Mouse (Mus musculus): ENCODE measurements around the gene Rsph14. TPM values are rescaled to one million over a fixed set of nuclear protein-coding genes. Genes with fewer than 3 reads are reported as not detected.

The Rsph14 gene
- total RNA-seq, 2 experiments from 2014 or later, result 0.28 TPM; not detected in 1

DNA sequence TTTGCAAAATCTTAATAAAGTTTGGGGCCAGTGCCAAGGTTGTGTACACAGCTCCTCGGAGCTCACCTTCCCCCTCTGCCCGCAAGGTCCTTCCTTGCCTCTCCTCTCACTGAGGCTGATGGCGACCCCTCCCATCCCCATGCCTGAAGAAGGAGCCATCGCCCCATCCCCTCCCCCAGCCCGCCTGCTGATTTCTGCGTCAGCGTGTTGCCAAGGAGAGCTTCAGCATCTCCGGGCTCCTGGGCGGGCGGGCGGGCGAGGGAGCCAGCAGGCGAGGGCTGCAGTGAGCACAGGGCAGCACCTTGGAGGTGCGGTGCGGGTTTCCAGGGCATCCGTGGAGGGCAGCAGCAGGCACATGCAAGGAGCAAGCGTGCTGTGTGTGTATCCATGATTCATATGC is 37.0 kb downstream of the Rsph14 start:
- peak; percentile 40 to 46 for DNase-seq (ENCODE audit: low spot score in 2 of 2)

DNA sequence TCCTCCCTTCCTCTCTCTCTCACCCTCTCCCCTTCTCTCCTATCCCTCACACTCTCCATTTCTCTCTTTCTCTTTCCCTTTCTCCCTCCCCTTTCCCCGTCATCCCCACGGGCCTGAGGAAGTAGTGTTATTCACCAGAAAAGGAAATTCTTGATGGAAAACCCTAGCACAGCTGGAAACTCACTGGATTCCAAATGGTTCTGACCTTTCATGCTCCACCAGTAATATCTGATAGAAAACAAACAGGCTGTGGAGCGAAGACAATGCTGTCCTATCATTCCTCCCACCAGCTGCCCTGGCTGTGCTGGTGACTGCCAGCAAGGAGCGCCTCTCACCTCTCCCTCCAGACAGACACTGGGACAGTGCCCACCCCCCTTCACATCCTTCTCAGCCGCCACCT is 37.5 kb downstream of the Rsph14 start:
- DNase-seq (ENCODE audit: low spot score in 2 of 2), result no peak

DNA sequence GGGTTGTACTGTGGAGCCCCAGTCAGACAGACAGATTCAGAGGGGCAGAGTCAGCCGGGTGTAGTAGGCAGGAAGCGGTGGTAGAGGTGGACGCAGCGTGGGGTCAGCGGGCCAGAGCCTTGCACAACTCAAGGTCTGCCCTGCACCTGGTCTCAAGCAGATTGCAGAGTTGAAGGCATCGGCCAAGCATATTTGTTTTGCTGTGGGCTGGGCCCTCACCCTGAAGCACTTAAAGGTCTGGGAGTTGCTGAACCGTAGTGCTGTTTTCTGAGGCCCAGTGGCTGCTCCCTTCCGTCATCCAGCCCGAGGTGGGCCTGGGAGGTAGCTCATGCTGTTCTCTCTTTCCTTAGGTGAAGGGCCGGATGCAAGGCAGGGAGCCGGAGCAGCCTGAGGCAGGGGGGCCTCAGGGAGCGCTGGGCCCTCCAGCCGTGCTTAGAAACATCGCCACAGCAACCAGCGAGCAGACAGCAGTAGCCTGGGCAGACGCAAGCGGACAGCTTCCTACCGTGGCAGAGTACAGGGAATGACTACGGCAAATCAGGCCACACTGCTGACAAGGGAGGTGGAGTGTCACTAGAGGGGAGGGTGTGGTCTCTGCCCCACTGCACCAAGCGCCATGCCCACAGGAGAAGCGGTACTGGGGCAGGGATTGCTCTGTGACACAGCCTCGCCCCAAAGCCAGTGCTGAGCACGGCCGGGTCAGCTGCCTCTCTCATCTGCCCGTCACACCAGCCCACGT is 41.6 kb downstream of the Rsph14 start:
- DNase-seq (ENCODE audit: low spot score in 2 of 2), result no peak

DNA sequence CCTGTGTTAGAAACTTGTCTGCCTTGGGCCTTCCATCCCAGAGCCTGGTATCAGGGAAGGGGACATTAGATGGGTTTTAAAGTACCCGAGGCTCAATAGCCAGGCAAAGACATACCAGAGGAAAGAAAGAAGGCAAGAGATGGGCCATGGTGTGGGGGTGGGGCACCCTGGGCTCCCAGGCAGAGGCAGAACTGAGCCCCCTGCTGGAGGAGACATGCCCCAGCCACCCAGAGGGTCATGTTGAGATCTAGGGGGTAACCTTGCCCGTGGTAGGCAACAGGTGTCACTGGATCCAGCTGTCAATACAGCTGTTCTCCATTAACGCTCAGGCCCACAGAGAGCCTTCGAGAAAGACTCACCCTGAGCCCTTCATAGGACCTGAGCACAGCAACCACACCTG is 42.6 kb downstream of the Rsph14 start:
- DNase-seq (ENCODE audit: low spot score in 2 of 2), result no peak

DNA sequence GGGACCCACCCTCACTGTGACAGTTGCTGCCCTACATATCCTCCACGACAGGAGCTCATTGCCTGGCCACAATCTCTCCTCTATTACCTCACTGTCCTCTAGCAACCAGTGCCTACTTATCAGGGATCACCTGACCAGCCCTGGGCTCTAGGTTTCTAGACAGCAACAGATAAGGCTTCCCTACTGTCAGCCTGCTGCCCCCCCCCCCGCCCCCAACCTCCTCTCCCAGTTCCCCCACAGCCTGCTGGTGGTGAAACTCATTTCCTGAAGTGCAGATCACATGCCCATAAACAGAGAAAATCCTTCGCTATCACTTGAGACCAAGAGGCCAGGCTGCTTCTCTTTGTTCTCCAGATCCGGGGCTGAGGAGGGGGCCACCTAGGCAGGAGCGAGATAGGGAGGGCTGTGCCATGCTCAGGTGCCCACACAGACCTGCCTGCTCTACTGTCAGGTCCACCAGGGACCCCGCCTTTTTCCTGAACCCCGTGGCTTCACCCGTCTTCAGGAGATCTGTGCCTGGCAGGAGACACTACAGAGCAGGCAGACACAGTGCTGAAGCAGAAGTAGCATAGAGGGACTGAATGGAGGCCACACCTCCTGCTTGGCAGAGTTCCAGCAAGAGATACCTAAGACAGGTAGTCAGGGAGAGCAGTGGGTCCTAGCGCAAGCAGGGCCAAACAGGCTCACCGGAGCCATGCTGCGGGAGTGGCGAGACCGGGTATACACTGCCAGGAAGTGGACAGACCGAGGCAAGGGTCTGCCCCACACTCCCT is 44.5 kb downstream of the Rsph14 start:
- no peak for DNase-seq (ENCODE audit: low spot score in 2 of 2)

DNA sequence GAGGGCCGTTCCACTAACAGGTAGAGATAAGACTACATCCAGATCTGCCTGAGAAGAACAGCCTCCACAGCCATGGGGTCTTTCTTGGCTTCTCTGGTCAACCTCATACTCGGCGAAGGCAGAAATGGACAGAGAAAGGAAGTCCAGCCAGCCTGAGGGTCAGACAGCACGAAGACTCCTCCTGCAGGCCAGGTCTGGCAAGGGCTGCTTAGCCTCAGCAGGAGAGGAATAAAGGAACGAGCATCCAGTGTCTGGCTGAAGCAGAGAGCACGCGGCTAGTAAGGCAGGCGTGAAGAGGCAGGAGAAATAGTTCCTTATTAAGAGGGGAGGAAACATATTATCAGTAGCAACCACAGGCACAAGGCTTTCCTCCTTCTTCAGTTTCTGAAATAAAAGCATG is 49.2 kb downstream of the Rsph14 start:
- no peak for DNase-seq (ENCODE audit: low spot score in 2 of 2)

DNA sequence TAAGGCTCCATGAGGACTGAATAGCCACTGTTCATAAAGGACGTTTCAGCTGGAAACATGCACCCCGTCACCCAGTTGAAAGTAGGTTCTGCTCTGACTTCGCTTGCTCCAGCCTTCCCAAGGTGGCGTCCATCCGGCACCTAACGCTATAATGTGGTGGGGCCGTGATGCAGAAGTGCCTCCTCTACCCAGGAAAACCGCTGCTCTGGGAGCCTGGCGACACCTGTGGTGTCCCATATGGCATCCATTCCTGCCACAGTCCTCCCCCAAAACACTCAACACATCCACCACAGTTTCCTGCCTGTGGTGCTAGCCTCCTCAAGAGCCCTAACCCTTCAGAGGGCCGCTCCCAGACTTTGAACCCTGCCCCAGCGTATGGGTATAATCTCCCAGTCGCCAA is 51.2 kb downstream of the Rsph14 start:
- DNase-seq (ENCODE audit: low spot score in 2 of 2), result no peak

DNA sequence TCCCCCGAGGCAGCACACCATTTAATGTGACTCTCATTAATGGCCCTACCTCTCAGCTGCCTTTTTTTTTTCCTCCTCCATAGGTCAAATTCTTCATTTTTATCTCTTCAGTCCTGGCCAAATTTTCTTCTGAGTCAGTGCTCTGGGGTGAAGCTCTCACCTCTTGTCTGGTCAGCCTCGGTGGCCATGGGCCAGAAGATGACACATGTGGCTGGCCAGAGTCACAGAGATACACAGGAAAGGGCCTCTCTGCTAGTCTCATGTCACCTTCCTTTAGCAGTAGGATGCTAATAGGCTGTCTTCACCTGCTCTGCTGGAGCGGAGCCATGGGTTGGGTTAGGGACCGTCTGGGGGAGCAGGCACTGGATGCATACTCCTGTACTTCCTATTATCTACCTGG is 54.3 kb downstream of the Rsph14 start:
- DNase-seq (ENCODE audit: low spot score in 2 of 2), result no peak

DNA sequence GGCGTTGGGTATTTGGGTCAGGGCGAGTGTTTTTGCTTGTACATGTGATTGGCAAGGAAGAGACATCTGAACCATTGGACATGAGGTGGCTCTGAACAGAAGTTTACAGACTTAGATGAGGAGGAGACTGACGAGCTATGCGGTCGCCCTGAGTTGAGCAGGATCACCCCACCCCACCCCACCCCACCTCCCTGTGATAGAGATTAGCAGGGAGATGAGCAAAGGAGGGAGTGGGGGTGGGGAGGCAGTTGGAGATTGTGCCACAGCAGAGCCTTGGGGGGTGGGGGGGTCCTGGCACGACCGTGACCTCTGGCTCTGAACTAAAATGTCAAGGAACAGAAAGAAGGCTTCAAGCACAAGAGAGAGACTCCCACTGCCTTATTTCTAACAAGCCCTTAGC is 56.0 kb downstream of the Rsph14 start:
- no peak for DNase-seq (ENCODE audit: low spot score in 2 of 2)

DNA sequence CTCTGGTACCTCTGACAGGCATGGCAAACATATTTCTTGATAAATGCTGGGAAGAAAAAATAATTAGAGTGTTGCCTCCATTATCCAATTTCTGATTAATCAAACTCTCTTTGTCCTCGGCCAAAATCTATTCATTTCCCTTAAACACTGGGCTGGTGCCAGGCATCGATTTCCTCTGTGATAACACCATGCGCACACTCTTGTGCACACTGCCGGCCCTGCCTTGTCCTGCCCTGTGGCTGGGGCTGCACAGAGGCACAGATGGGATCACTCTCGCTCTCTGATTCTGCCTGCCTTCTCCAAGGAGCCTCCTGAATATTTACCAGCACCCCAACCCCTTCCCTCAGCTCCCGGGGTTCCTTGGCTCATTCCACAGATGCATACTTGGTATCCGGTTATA is 56.8 kb downstream of the Rsph14 start:
- no peak for DNase-seq (ENCODE audit: low spot score in 2 of 2)

DNA sequence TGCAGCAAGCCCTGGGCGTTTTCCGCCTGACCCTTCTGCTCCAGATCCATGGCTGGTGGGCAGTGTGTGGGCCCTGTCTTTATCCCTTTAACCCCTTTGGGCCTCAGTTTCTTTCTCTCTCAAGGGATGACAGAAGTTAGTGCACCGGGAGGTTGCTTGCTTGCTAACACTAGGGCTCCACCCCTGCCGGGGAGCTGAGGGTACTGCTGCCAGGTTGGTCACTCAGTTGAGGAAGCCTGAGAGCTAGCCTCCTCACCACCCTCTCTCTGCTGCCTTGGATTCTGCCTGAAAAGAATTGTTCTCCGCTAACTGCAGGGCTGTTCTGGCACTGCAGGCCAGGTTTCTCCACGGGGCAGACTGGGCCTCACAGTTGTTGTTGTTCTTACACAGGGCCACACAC is 59.4 kb downstream of the Rsph14 start:
- no peak for DNase-seq (ENCODE audit: low spot score in 2 of 2)

DNA sequence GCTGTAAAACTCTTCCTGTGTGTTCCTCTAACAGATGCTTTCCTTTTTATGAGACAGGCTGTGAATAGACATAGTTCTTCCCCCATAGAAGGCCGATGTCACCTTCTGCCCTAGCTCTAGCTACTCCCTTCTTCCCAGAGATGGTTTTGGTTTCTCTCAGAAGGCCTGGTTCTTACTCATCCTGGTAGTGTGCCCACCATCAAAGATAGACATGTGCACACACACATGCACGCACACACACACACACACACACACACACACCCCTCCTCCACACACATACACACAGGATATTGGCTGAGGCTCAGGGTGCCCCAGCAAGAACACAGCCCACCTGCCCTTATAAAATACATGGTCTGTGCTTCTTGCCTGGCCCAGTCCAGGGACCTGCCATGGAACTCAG is 63.1 kb downstream of the Rsph14 start:
- DNase-seq (ENCODE audit: low spot score in 2 of 2), result no peak

DNA sequence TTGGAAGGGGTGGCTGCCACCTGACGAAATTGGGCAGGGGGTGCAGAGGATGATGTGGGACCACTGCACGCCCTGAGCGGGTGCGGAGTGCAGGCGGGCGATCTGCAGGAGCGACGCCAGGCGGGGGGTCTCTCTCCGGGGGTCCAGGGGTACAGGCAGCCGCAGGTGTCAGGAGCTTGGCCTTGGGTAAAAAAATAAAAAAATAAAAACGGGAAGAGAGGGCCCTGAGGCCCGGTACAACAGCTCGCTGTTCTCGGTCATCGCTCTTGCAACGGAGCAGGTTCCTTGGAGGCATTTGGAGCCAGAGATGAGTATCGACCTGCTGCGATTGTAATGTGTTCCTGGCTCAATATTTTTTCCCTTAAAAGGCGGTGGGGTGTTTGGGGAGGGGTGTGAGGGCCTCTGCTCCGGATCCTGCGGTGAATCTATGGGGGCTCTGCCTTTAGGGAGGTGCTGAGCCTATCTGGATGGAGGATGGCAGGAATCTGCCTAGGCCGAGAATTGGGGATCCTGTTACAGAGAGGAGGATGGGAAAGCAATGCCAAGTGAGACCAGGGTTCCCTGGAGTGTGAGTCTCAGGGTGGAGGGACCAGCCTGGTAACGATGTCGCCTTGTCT is 64.6 kb downstream of the Rsph14 start:
- peak in 1 of 2 experiments; percentile 25 for DNase-seq (ENCODE audit: low spot score in 2 of 2)

DNA sequence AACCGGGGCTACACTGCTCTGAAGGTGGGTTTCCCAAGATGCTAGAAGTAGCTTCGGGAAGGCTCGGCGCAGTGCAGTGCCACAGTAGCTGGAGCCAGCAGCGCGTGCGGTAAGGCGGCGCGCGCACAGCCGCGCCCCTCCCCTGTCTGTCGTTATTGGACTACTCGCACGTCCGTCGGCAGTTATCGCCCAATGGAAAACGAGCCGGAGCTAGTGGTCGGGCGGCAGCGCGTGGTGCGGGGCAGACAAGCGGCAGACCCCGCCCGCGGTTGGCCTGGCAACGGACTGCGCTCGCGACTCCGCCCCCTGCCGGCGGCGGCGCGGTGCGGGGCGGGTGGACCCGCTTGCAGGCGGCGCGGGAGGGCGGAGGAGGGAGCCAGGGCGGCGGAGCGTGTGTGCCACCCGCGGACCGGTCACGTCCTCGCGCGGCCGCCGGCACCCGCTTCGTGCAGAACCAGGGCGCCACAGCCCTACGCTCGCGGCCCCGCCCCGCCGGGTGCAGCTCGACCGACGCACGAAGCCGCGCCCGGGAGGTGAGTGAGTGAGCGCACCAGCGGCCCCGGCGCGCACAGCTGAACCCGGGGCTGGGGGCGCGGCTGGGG is 65.4 kb downstream of the Rsph14 start, which contains the start of gene Gnaz:
TSS of gene Gnaz (plus strand) at position 328 of the 602 bp plus-strand sequence.
- DNase-seq (ENCODE audit: low spot score in 2 of 2), result peak; percentile 99 to 100

DNA sequence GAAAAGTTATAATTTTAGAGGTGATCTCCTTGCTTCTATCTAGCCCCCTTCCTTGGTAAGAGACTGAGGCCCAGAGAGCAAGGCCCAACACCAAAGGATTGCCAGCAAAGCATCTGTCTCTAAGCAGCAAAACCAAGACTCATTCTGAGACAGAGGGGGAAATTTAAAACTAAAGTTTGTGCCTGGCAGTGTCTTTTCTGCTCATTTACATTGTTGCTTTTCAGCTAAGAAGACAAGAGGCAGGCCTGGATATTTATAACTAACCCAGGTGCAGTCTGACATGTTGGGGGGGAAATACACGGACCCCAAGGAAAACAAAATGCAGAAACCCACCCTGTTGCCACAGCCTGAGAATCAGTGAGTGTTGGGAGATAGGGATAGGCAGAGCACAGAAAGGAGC is 68.0 kb downstream of the Rsph14 start:
- DNase-seq (ENCODE audit: low spot score in 2 of 2), result no peak

DNA sequence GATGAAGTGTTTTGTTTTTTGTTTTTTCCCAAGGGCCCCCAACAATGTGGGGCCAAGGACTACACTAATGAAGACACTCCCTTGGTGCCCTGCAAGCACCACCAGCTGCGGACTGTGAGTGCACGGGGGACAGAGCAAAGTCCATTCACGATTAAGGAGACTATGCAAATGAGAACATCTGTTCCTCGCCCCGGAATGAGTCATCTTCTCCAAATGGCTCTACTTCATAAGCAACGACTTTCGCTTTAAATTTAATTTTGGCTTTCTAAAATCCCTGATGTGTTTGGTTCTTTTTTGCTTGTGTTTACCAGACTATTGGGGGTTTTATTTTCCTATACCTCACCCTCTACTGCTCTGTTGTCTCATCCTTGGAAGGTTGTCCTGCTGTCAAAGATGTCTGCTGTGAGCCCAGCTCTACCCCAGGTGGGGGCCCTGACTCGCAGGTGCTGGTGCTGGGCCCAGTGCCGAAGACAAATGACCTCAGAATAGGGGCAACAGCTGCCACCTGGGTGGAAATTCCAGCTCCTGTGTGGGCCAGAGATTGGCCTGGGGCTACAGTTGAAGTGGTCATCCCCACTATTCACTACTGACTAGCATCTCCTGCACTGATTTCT is 79.4 kb downstream of the Rsph14 start:
- peak; percentile 58 to 71 for DNase-seq (ENCODE audit: low spot score in 2 of 2)

DNA sequence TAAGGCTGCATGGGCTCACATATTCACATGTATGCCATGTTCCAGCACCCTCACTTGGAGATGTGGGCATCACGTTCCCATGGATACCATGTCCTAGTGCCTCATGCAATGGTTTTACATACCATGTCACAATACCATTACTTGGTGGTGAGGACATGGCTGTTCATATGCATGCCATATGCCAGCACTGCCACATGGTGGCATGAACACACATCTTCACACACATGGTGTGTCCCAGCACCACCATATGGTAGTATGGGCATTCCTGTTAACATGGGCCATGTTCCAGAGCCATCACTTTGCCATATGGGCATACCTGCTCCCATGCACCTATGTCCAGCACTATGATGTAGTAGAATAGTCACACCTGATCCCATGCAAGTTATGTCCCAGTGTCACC is 91.6 kb downstream of the Rsph14 start:
- DNase-seq (ENCODE audit: low spot score in 2 of 2), result no peak

DNA sequence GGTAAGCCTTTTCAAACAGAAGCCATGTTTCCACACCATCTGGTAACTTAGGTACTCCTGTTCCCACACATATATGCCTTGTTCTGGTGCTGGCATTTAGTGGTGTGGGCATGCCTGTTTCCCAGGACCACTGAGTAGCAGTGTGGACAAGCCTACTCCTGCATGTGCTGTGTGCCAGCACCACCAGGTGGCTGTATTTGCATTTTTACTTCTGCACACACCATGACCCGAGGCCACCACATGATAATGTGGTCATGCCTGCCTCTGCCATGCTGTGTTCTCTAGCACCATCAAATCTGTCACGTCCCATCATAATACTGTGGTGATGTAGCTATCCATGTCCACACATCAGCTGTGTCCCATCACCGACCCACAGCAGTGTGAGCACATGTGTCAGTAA is 93.1 kb downstream of the Rsph14 start:
- DNase-seq (ENCODE audit: low spot score in 2 of 2), result no peak

DNA sequence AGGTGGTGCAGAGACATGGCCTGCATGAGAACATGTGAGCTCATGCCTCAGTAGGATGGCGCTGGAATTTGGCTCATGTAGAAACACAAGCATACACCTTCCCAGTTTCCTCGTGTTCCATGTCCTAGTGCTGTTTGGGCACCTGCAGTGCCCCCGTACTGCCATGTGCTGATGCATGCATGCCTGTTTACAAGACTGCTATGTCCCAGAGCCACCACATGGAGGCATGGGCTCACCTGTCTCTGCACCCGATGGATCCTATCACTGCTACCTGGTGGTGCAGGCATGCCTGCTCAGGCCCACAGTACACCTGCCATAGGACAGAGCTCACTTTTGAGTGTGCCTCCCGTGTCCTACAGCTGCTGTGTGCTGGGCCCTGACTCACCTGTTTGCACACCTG is 94.0 kb downstream of the Rsph14 start:
- no peak for DNase-seq (ENCODE audit: low spot score in 2 of 2)

DNA sequence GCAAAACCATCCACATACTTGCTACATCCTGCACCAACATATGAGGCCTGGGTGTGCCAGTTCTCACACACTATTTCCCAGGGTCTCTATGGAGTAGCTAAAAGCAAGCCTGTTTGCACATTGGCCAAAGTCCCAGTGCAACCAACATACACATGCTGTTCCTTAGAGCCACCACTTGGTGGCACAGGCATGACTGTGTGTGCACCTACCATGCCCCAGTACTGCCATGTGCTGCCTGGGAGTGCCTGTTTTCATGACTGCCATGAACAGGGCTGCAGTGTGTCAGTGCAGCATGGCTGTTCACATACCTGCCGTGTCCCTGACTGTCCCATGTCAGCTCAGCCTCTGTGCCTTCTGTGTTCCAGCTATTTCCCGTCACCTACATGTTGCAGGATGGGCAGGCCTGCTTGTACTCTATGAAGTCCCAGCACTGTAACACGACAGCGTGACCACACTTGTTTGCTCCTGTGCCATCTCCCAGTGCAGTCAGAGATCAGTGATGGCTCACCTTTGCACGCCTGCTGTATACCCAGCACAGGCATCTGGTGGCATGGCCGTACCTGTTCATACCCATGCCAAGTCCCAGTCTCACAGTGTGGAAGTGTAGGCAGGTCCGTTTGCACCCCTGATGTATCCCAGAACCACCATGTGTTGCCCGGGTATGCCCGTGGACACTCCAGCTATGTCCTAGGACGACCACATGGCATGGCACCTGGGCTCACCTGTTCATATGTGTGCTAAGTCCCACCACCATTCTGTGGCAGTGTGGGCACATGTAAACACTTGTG is 95.2 kb downstream of the Rsph14 start:
- DNase-seq (ENCODE audit: low spot score in 2 of 2), result peak; percentile 39 to 45

DNA sequence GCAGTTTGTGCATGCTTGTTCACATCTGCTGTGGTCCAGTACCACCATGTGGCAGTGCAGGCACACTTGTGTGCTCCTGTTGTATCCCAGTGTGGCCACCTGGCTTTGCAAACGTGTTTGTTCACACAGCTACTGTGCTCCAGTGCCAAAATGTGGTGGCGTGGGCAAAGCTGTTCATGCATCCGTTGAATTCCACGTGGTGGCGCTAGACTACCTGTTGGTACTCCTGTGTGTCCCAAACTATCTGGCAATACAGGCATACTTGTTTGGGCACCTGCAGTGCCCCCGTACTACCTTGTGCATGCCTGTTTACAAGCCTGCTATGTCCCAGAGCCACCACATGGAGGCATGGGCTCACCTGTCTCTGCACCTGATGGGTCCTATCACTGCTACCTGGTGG is 97.4 kb downstream of the Rsph14 start:
- peak; percentile 36 to 52 for DNase-seq (ENCODE audit: low spot score in 2 of 2)

Measured in left cerebral cortex, adult 18-20 months (tissue).